In genomic region chr2:102933787-102934186, GRCm38 (mm10) we compare ENCODE assay signal across 25 mouse cellular contexts. TPM values are rescaled to one million over a fixed set of nuclear protein-coding genes. Genes with fewer than 3 reads are reported as not detected.
DNase-seq lines count a peak whose midpoint lies in the region; ATAC-seq and TF ChIP-seq lines count a peak whose summit lies in the region.
"Had no signal": no experiment of that assay in that cellular context is flagged by ENCODE, and none has a peak within 500 bp of the region (broad histone marks: within the 10 kb centered on the region; RNA-seq: fewer than 3 reads in every experiment).

No protein-coding gene starts in this region.

- no peak overlapping the region for H3K4me3 ChIP-seq in forebrain, postnatal 0 days (ENCODE audit: low read depth, low read length)
- H3K4me3 ChIP-seq in forebrain, embryonic 15.5 days, result no peak overlapping the region
- H3K4me3 ChIP-seq in embryonic fibroblast, embryonic 13.5 days (ENCODE audit: insufficient read depth, low read length), result no peak overlapping the region
- H3K4me3 ChIP-seq: embryonic facial prominence, embryonic 10.5 days; embryonic facial prominence, embryonic 12.5 days; erythroblast, embryonic 14.5 days; forebrain, embryonic 10.5 days; forebrain, embryonic 12.5 days had no signal

- ATAC-seq in forebrain, postnatal 0 days, result peak; percentile 58; the same call in 1 of the 2 replicates
- ATAC-seq in forebrain, embryonic 15.5 days (replicated peaks), result no peak
- ATAC-seq: activated CD4-positive, CD25-positive, alpha-beta regulatory T cell, adult 4 months; CD4-positive, CD25-positive, alpha-beta regulatory T cell, adult 4 months; forebrain, embryonic 14.5 days; Patski had no signal

- no peaks in the 10 kb centered on the region for H3K36me3 ChIP-seq in forebrain, postnatal 0 days (ENCODE audit: insufficient read depth)
- no peaks in the 10 kb centered on the region for H3K36me3 ChIP-seq in forebrain, embryonic 15.5 days
- H3K36me3 ChIP-seq: embryonic facial prominence, embryonic 10.5 days; embryonic facial prominence, embryonic 12.5 days; forebrain, embryonic 10.5 days; forebrain, embryonic 12.5 days; G1E had no signal

- no peak for TF ChIP-seq CTCF in forebrain, postnatal 0 days (IDR thresholded peaks at IDR 0.05; ENCODE audit: low read depth)
- TF ChIP-seq CTCF in embryonic fibroblast, embryonic 13.5 days (IDR thresholded peaks at IDR 0.05; ENCODE audit: borderline replicate concordance, insufficient read depth, low read length), result no peak

- no peak overlapping the region for H3K4me2 ChIP-seq in forebrain, postnatal 0 days (ENCODE audit: low read depth)
- H3K4me2 ChIP-seq in forebrain, embryonic 15.5 days (replicated peaks), result no peak overlapping the region
- H3K4me2 ChIP-seq: embryonic facial prominence, embryonic 12.5 days; forebrain, embryonic 12.5 days had no signal

- H3K9me3 ChIP-seq in forebrain, postnatal 0 days (ENCODE audit: low read length), result no peaks in the 10 kb centered on the region
- no peaks in the 10 kb centered on the region for H3K9me3 ChIP-seq in forebrain, embryonic 15.5 days
- H3K9me3 ChIP-seq: embryonic facial prominence, embryonic 10.5 days; embryonic facial prominence, embryonic 12.5 days; forebrain, embryonic 10.5 days; forebrain, embryonic 12.5 days; G1E had no signal

- peak; percentile 22 for DNase-seq in forebrain, postnatal 0 days
- peak; percentile 51 for DNase-seq in heart, adult 11 months
- DNase-seq in heart, postnatal 36 days, result no peak
- DNase-seq: adrenal gland, adult 8-10 months; adrenal gland, postnatal 14 days; adrenal gland, postnatal 36 days; B cell, adult 2 months; cerebellum, adult 11-12 months; cerebellum, adult 2 months; cerebellum, adult 9-10 months; cerebellum, postnatal 10 days; cerebellum, postnatal 25 days had no signal

- H3K27ac ChIP-seq in forebrain, postnatal 0 days (ENCODE audit: low read depth, low read length), result no peak overlapping the region
- H3K27ac ChIP-seq in forebrain, embryonic 15.5 days (replicated peaks), result no peak overlapping the region
- H3K27ac ChIP-seq in embryonic fibroblast, embryonic 13.5 days (ENCODE audit: insufficient read depth, low read length), result peak overlapping the region; percentile 96; the same call in 1 of the 2 replicates
- H3K27ac ChIP-seq: embryonic facial prominence, embryonic 10.5 days; embryonic facial prominence, embryonic 12.5 days; forebrain, embryonic 10.5 days; forebrain, embryonic 12.5 days had no signal

- no peak overlapping the region for H3K9ac ChIP-seq in forebrain, postnatal 0 days
- H3K9ac ChIP-seq in forebrain, embryonic 15.5 days (replicated peaks), result no peak overlapping the region
- H3K9ac ChIP-seq: embryonic facial prominence, embryonic 12.5 days; forebrain, embryonic 12.5 days had no signal

- no peaks in the 10 kb centered on the region for H3K4me1 ChIP-seq in forebrain, postnatal 0 days (ENCODE audit: insufficient read depth)
- H3K4me1 ChIP-seq in forebrain, embryonic 15.5 days, result no peaks in the 10 kb centered on the region; the same call in 1 of the 2 replicates
- H3K4me1 ChIP-seq in embryonic fibroblast, embryonic 13.5 days (ENCODE audit: control insufficient read depth, insufficient read depth, low read length), result peaks cover 26% of the 10 kb centered on the region
- H3K4me1 ChIP-seq: embryonic facial prominence, embryonic 12.5 days had no signal

- no peak for TF ChIP-seq POLR2A in embryonic fibroblast, embryonic 13.5 days (IDR thresholded peaks at IDR 0.05; ENCODE audit: low read depth, low read length)

- H3K27me3 ChIP-seq in forebrain, postnatal 0 days (ENCODE audit: insufficient read depth, low read length), result no peaks in the 10 kb centered on the region
- H3K27me3 ChIP-seq in forebrain, embryonic 15.5 days, result no peaks in the 10 kb centered on the region
- H3K27me3 ChIP-seq: CH12.LX; embryonic facial prominence, embryonic 12.5 days; forebrain, embryonic 12.5 days; Patski had no signal

- intact Hi-C loops in heart, postnatal 36 days (cut with DNase I), result no loop called here

RNA-seq across cellular contexts. Expression of gene Cd44, which starts 32.3 kb away (rescaled TPM):
- 4.5 and 7.8 TPM in 2 replicates for total RNA-seq in forebrain, postnatal 0 days (2014; rRNA removed)
- 3.0 and 3.6 TPM in 2 replicates for polyA plus RNA-seq in forebrain, postnatal 0 days (2015; fragmentation: Nextera tagmentation; extraction: Ambion mirVana)
- polyA plus RNA-seq in forebrain, embryonic 15.5 days (2015; fragmentation: Nextera tagmentation; extraction: Ambion mirVana), result 1.4 and 1.9 TPM in 2 replicates
- 10 to 100 TPM; 10.2 to 11.3 TPM for total RNA-seq in heart, postnatal 36 days (2021)
- polyA plus RNA-seq in embryonic fibroblast, embryonic 13.5 days (2011; ENCODE audit: insufficient read length, low read depth, missing spikeins), result 255 and 594 TPM in 2 replicates

Comparison
In these comparisons a context has a peak if more than half of its experiments do, and no peak if none do; other contexts are left out.
1. DNase-seq: peak in forebrain, postnatal 0 days (single experiment) and heart, adult 11 months (single experiment); none in heart, postnatal 36 days (0 of 2).
2. RNA of gene Cd44, which starts 32.3 kb away (polyA plus RNA-seq): 255 to 594 TPM in embryonic fibroblast, embryonic 13.5 days; 3.0 to 3.6 TPM in forebrain, postnatal 0 days and 1.4 to 1.9 TPM in forebrain, embryonic 15.5 days; every median in the first group is over 10 times any median in the second.